Mouse (Mus musculus) forebrain, embryonic 13.5 days (tissue): ENCODE data around the gene Camp. TPM values are rescaled to one million over a fixed set of nuclear protein-coding genes. Genes with fewer than 3 reads are reported as not detected.
"Not testable (repeated sequence)": the region's sequence is repeated elsewhere in the genome, so short reads cannot be mapped to it uniquely, and the experiment has no call there.

Experiments used
- ATAC-seq: fragments of 200-750 bp; cut with Nextera tagmentation; 2 replicates; pipeline ENCODE4 v1.8.0; 2017
- H3K27ac ChIP-seq: fragments of 300-500 bp; sonication (generic); 2 replicates; pipeline ENCODE4 v1.5.1; 2015; ENCODE audit warnings: inconsistent platforms, mild to moderate bottlenecking, moderate library complexity
- H3K27me3 ChIP-seq: fragments of 300-500 bp; sonication (generic); 2 replicates; pipeline ENCODE4 v1.6.1; 2015; ENCODE audit warnings: mild to moderate bottlenecking, inconsistent platforms
- H3K36me3 ChIP-seq: fragments of 300-500 bp; sonication (generic); 2 replicates; pipeline ENCODE4 v1.6.1; 2015; ENCODE audit warnings: mild to moderate bottlenecking, inconsistent platforms; ENCODE audit not compliant: poor library complexity, severe bottlenecking
- H3K4me1 ChIP-seq: fragments of 300-500 bp; sonication (generic); 2 replicates; pipeline ENCODE4 v1.6.1; 2015; ENCODE audit warnings: inconsistent platforms
- H3K4me2 ChIP-seq: fragments of 300-500 bp; sonication (generic); 2 replicates; pipeline ENCODE4 v1.6.1; 2015; ENCODE audit warnings: inconsistent platforms, mild to moderate bottlenecking, moderate library complexity
- H3K4me3 ChIP-seq: fragments of 300-500 bp; sonication (generic); 2 replicates; pipeline ENCODE4 v1.5.1; 2015; ENCODE audit warnings: mild to moderate bottlenecking, inconsistent platforms
- H3K9ac ChIP-seq: fragments of 300-500 bp; sonication (generic); 2 replicates; pipeline ENCODE4 v1.6.1; 2015; ENCODE audit warnings: mild to moderate bottlenecking, inconsistent platforms
- H3K9me3 ChIP-seq: fragments of 300-500 bp; sonication (generic); replicated peaks from 2 replicates; pipeline ENCODE4 v1.6.1; 2016; ENCODE audit warnings: inconsistent platforms
- WGBS: fragments of 180-500 bp; shearing (Covaris S2); methylation state at CpG from one replicate; pipeline ENCODE4 v1.1.7; 2015; 5-methylcytosine and 5-hydroxymethylcytosine counted together
- microRNA-seq: library from miRNA; unstranded; fragments of <30 nt; microRNA quantifications from one replicate; pipeline ENCODE4, GENCODE M21; 2016
- polyA plus RNA-seq: library from polyadenylated mRNA; unstranded; fragments of >200 nt; fragmentation: Nextera tagmentation; extraction: Ambion mirVana; gene quantifications from 2 replicates; pipeline ENCODE4 v1.2.1, GENCODE M21; 2015

Camp gene
- polyA plus RNA-seq, 1 experiment from 2014 or later, result 0.45 TPM

DNA sequence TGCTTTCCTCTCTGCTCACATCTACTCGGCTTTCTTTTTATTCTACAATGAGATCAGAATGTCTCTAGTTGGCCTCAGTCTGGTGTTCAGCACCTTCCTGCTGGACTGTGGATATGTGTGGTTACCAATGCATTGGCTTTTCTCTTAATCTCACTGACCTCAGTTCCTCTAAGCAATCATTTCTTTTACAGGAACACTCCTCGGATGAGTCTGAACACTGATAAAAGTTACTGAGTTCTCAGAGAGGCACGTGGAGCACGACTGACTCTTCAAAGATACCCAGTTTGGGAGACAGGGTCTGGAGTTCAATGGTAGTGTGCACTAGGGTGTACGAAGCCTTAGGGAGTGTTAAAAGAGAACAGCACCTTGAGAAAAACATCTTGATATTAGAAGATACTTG is 23.2 kb downstream of the Camp start:
- peaks cover 7% of the 10 kb centered on the region; the same call in 1 of the 2 replicates for H3K36me3 ChIP-seq
- WGBS, result 73% methylated on average over 5 of the region's 5 CpGs
- H3K4me1 ChIP-seq, result no peaks in the 10 kb centered on the region
- no peak overlapping the region for H3K9ac ChIP-seq
- no peak overlapping the region for H3K27ac ChIP-seq
- no peaks in the 10 kb centered on the region for H3K9me3 ChIP-seq
- no peak overlapping the region for H3K4me3 ChIP-seq
- H3K4me2 ChIP-seq, result no peak overlapping the region
- no peak for ATAC-seq
- no peaks in the 10 kb centered on the region for H3K27me3 ChIP-seq

DNA sequence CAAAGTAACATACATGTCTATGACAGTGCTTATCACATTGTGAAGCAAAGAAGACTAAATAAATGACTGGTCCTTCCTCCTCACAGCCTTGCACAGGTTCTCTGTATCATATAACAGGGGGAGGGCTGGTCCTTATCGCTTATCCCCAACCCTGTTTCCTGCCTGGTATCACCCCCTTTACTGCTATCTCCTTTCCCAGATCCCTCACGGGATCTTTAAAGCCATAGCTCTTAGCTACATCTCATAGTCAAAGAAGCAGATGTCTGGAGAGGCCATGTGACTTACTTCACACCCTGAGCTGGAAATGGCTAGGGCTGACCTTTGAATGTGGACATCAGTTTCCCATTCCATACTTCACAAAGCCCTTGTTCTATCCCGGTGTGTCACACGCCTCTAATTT is 23.7 kb downstream of the Camp start:
- Histone ChIP-seq H3K4me3 (no peak overlapping the region), H3K27ac (no peak overlapping the region), H3K9me3 (no peaks in the 10 kb centered on the region), H3K9ac (no peak overlapping the region), H3K4me2 (no peak overlapping the region), H3K4me1 (no peaks in the 10 kb centered on the region), H3K36me3 (peaks cover 6% of the 10 kb centered on the region; the same call in 1 of the 2 replicates), H3K27me3 (no peaks in the 10 kb centered on the region)
- ATAC-seq, result no peak
- WGBS, result 76% methylated on average over 4 of the region's 4 CpGs

DNA sequence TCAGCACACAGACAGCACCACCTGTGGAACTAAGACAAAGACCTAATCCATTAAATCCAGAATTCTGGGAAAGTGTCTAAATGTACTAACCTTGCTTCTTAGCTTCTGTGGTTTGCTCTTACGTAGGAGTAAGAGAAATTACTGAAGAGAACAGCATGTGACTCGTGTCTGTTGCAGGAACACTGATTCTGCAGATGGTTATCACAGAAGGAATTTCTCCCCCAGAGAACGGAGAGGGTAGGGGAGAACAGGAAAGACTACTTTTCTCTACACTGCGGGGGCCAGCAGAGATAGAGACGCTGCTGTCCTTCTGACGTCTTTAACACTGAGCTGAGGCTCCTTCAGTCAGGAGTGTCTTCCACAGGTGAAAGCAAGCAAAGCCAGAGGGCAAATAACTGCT is 33.1 kb downstream of the Camp start:
- Histone ChIP-seq H3K27ac (no peak overlapping the region), H3K9me3 (no peaks in the 10 kb centered on the region), H3K4me1 (0 out of 2 replicates have a peak, but pooled peaks cover 4% of the 10 kb centered on the region), H3K9ac (no peak overlapping the region), H3K4me3 (no peak overlapping the region), H3K27me3 (no peaks in the 10 kb centered on the region), H3K36me3 (no peaks in the 10 kb centered on the region), H3K4me2 (no peak overlapping the region)
- WGBS, result 69% methylated on average over 6 of the region's 6 CpGs
- ATAC-seq, result no peak

DNA sequence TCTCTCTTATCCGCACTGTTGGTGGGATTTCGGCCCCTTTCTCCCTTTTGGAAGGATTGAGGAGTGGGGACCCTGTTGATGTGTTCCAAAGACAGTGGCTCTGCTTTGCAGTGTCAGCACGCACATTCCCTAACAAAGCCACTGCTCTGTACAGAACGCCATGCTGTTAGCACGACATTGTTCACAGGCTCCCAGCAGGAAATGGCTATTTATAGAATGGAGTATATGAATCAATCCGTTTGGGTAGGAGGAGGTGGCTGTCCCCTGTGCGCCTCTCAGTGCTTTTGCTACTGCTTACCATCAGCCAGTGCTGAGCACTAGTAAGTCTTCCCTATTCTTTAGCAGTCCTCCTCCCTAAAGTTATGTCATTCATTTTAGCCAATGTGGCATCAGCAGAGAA is 36.0 kb downstream of the Camp start:
- H3K4me2 ChIP-seq, result no peak overlapping the region
- WGBS, result 37% methylated on average over 7 of the region's 7 CpGs
- no peaks in the 10 kb centered on the region for H3K27me3 ChIP-seq
- H3K36me3 ChIP-seq, result no peaks in the 10 kb centered on the region
- H3K27ac ChIP-seq, result no peak overlapping the region
- no peak overlapping the region for H3K4me3 ChIP-seq
- H3K9me3 ChIP-seq, result no peaks in the 10 kb centered on the region
- H3K9ac ChIP-seq, result no peak overlapping the region
- 0 out of 2 replicates have a peak, but pooled peaks cover 4% of the 10 kb centered on the region for H3K4me1 ChIP-seq
- ATAC-seq, result no peak; the same call in 1 of the 2 replicates

DNA sequence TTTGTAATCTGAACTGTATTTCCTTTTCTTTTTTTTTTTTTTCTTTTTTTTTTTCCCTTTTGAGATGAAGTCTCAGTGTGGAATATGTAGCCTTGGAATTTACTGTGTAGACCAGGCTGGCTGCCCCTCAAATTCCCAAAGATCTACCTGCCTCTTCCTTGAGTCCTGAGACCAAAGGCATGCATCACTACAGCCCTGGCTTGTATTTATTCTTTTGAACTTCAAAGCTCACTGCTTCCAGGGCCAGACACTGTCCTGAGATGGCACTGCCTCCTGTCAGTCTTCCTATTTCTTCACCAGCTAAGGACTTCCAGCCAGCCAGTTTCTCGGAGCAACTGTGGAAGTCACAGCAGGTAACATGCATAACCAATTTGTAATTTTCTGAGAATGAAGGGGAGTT is 37.4 kb downstream of the Camp start, which contains the start of gene Spink8:
Gene Spink8, plus strand, starts transcription at position 301 of the 400 bp plus-strand sequence.
- Histone ChIP-seq H3K27me3 (no peaks in the 10 kb centered on the region), H3K36me3 (no peaks in the 10 kb centered on the region), H3K4me1 (0 out of 2 replicates have a peak, but pooled peaks cover 4% of the 10 kb centered on the region), H3K27ac (no peak within 1 kb of the TSS), H3K9me3 (no peaks in the 10 kb centered on the region), H3K4me2 (no peak within 1 kb of the TSS), H3K4me3 (no peak within 1 kb of the TSS), H3K9ac (no peak within 1 kb of the TSS)
- WGBS, result 73% methylated on average over 1 of the region's 1 CpGs
- ATAC-seq, result no peak

DNA sequence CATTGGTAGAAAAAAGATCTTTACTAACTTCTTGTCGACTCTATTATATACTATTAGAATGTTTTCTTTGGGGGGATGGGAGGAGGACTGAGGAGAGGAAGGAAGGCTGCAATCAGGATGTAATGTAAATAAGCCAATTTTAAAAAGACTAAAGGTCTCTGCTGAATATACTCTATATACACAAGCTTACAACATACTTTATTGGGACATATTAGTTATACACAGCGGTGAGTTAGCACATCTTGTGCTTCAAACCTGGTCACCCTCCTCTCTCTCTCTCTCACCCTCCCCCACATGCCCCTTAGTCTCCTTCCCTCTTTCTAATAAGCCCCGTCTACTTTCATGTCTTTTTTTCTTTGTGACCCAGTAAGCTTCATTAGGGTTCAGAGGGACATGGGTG is 41.5 kb downstream of the Camp start:
- no peak for ATAC-seq
- no peaks in the 10 kb centered on the region for H3K9me3 ChIP-seq
- H3K36me3 ChIP-seq, result no peaks in the 10 kb centered on the region
- H3K9ac ChIP-seq, result no peak overlapping the region
- 68% methylated on average over 3 of the region's 3 CpGs for WGBS
- H3K4me3 ChIP-seq, result no peak overlapping the region
- H3K4me2 ChIP-seq, result no peak overlapping the region
- no peak overlapping the region for H3K27ac ChIP-seq
- no peaks in the 10 kb centered on the region for H3K4me1 ChIP-seq
- no peaks in the 10 kb centered on the region for H3K27me3 ChIP-seq

DNA sequence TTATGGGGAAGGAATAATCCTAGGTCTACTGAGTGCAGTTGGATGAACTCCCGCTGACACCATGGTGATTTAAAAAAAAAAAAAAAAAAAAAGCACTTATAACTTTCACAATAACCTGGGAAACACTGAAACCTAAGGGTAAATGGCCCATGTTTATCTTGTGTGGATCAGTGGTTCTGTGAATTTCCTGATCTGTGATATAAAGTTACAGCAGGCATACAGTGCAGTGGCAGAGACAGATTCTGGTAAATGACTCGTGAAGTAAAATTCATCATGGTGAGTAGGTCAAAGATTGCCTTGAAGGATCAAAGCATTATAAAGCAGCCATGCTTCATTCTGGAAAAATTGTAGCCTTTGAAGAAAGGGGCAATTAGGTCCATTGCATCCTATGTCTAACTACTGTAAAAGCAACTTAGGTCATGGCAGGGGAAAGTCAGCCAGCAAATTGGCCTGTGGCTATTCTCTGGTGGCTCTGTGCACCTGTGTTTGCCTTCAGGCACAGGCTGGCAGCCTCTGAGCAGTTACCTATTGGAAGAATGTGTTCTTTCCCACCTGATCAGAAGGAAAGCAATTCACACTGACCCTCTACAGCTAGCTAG is 42.6 kb downstream of the Camp start:
- Histone ChIP-seq H3K27ac (no peak overlapping the region), H3K4me3 (no peak overlapping the region), H3K9ac (no peak overlapping the region), H3K27me3 (no peaks in the 10 kb centered on the region), H3K9me3 (no peaks in the 10 kb centered on the region), H3K4me2 (no peak overlapping the region), H3K4me1 (no peaks in the 10 kb centered on the region), H3K36me3 (no peaks in the 10 kb centered on the region)
- ATAC-seq, result no peak
- 88% methylated on average over 2 of the region's 2 CpGs for WGBS

DNA sequence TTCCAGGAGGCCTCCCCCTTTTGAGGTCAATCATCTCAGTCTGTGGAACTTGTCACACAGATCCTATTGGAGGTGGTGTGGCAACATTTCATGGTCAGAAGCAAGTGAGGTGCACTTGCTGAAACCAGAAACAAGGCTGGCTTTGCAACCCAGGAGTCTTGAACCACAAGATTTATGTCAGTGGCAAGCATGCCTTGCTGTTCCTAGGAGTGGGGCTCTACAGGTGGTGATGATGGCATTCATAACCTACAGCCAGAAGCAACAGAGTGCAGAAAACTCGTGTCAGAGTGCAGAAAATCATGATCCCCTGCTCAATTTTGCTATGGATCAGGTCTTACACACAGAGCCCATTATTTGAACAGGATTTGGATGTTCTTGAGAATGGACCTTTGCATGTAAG is 43.2 kb downstream of the Camp start:
- H3K36me3 ChIP-seq, result no peaks in the 10 kb centered on the region
- no peak for ATAC-seq
- no peak overlapping the region for H3K9ac ChIP-seq
- no peak overlapping the region for H3K27ac ChIP-seq
- no peaks in the 10 kb centered on the region for H3K4me1 ChIP-seq
- 32% methylated on average over 1 of the region's 1 CpGs for WGBS
- no peaks in the 10 kb centered on the region for H3K27me3 ChIP-seq
- H3K4me3 ChIP-seq, result no peak overlapping the region
- no peaks in the 10 kb centered on the region for H3K9me3 ChIP-seq
- H3K4me2 ChIP-seq, result no peak overlapping the region

DNA sequence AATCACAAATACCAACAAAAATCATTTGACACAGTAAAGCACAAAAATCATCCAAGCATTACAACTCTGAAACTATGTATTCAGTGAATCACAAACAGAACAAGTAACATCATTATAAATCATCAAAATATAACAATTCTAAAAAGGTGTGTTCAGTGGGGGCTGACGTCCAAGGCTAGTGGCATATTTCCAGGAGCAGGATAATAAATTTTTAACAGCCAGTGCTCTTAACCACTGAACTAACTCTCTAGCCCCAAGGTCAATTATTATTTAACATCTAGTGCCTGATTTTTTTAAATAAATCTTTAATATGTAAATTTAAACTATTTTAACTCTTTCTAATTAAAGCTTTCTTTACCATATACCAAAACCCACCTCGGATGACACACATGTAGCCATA is 43.8 kb downstream of the Camp start:
- H3K27me3 ChIP-seq, H3K27ac ChIP-seq, H3K4me2 ChIP-seq, ATAC-seq, H3K4me3 ChIP-seq, H3K4me1 ChIP-seq, H3K9me3 ChIP-seq, H3K36me3 ChIP-seq, H3K9ac ChIP-seq: not testable (repeated sequence)
- WGBS, result 91% methylated on average over 2 of the region's 2 CpGs

DNA sequence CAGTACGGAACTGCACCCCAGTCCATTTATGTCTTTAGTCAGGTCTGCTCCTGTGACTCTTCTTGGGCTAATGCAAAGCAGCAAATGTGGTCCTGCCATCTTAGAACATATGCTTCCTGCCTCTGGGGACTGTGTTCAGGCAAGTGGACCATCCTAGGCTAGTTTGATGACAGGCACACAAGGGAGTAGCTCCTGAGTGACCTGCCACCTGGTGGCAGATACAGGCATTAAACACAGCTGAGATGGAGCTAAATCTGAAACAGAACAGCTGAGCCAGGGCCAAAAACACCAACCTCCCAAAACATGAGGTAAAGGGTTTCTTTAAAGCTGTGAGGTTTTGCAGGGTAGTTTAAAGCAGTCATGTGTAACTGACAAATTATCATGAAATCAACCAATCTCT is 51.4 kb downstream of the Camp start:
- H3K4me2 ChIP-seq, result no peak overlapping the region
- H3K27me3 ChIP-seq, result no peaks in the 10 kb centered on the region
- no peaks in the 10 kb centered on the region for H3K9me3 ChIP-seq
- no peak overlapping the region for H3K4me3 ChIP-seq
- H3K27ac ChIP-seq, result no peak overlapping the region
- 89% methylated on average over 1 of the region's 1 CpGs for WGBS
- no peak overlapping the region for H3K9ac ChIP-seq
- no peak for ATAC-seq
- H3K36me3 ChIP-seq, result no peaks in the 10 kb centered on the region
- H3K4me1 ChIP-seq, result no peaks in the 10 kb centered on the region

Small RNAs within 50 kb of the gene (microRNA-seq; reads per million reads assigned to microRNA genes)
- 1.3 reads per million for gene Mir7089

Other genes with a start within 250 kb of the Camp start
- gene Fbxw24, start 223.6 kb downstream of the Camp start, polyA plus RNA-seq, result not detected in 2 replicates
- not detected in 2 replicates for gene Fbxw25, start 185.0 kb downstream of the Camp start, polyA plus RNA-seq
- gene Fbxw18, start 146.9 kb downstream of the Camp start, polyA plus RNA-seq, result not detected in 2 replicates
- not detected in 2 replicates for gene Fbxw26, start 103.5 kb downstream of the Camp start, polyA plus RNA-seq
- not detected in 2 replicates for gene Fbxw27, start 58.9 kb downstream of the Camp start, polyA plus RNA-seq
- gene Spink8, start 37.3 kb downstream of the Camp start, polyA plus RNA-seq, result not detected in 2 replicates
- 76.4 and 80.2 TPM in 2 replicates for gene Nme6, start 16.9 kb downstream of the Camp start, polyA plus RNA-seq
- 26.1 and 28.5 TPM in 2 replicates for gene Cdc25a, start 26.0 kb upstream of the Camp start, polyA plus RNA-seq
- gene Map4, start 81.8 kb upstream of the Camp start, polyA plus RNA-seq, result 81.7 and 90.6 TPM in 2 replicates